Mouse (Mus musculus) megakaryocyte, embryonic 14.5 days (primary cell): ENCODE results near the gene Gpcpd1.
"Not testable (repeated sequence)": the region's sequence is repeated elsewhere in the genome, so short reads cannot be mapped to it uniquely, and the experiment has no call there.

Experiments used
- FLI1 ChIP-seq: IDR thresholded peaks from 2 replicates; pipeline ENCODE4 v1.6.1; 2012; ENCODE audit warnings: low read length, inconsistent platforms, mixed read lengths
- GATA1 ChIP-seq: IDR thresholded peaks from 3 replicates; pipeline ENCODE4 v1.6.1; 2012; ENCODE audit warnings: mixed read lengths, low read length, inconsistent platforms, borderline replicate concordance

GRCm38 (mm10) chr2:132591579-132591978 is 4.0 kb upstream of the Gpcpd1 start:
- TF ChIP-seq GATA1, FLI1: not testable (repeated sequence)
